Mouse (Mus musculus): Measurements from ENCODE around the gene Ugt1a10. TPM values are rescaled to one million over a fixed set of nuclear protein-coding genes. Genes with fewer than 3 reads are reported as not detected.
"Not testable (repeated sequence)": the region's sequence is repeated elsewhere in the genome, so short reads cannot be mapped to it uniquely, and the experiment has no call there.

Ugt1a10 gene
- total RNA-seq (2021) = not detected
- long read RNA-seq, experiment 1 = 0 reads
- long read RNA-seq, experiment 2 = 0 reads

DNA sequence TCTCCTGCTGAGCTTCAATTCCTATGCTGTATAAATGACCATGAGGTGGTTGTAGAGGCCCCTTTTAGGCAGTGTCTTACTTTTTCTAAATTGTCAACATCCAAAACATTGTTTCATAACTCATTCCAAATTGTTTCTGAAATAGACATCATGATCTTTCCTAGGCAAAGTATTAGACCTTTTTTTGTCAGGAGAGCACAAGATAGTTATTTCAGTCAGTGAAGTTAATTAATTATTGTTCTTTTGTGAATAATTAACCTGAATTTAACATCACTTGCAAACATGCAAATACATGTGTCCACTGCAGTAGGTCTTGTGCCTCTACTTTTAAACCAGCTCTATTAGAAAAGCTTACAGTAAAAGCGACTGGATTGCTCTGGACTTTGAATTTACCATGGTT, at the start of gene Ugt1a10:
TSS of gene Ugt1a10 (plus strand) at position 301 of the 400 bp plus-strand sequence.
- no peak for DNase-seq (ENCODE audit: low spot score in 2 of 2)

DNA sequence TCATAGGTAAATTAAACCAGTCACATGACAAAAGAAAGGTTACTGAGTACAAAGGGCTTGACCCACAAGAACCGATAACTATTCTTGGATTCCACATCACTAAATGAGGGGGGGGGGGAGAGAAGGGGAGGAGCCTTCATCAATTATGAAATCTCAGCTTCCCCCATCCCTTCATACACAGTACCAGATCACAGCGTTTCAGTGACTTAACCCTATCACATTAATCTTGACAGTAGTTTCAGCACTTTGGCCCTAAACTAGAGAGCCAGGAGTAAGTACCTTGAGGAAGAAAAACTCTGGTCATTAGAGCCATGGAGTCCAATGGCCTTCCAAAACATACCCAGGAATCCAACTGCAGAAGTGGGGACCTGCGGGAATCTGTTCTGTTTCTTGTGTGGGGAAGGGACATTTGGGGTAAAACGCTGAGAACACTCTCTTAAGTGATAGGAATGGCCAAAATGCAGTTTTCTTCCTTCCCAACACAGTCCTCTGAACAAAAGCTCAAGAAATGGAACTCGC, 47.4 kb upstream of the Ugt1a10 start:
- DNase-seq (ENCODE audit: low spot score in 2 of 2) = peak in 1 of 2 experiments; percentile 7

DNA sequence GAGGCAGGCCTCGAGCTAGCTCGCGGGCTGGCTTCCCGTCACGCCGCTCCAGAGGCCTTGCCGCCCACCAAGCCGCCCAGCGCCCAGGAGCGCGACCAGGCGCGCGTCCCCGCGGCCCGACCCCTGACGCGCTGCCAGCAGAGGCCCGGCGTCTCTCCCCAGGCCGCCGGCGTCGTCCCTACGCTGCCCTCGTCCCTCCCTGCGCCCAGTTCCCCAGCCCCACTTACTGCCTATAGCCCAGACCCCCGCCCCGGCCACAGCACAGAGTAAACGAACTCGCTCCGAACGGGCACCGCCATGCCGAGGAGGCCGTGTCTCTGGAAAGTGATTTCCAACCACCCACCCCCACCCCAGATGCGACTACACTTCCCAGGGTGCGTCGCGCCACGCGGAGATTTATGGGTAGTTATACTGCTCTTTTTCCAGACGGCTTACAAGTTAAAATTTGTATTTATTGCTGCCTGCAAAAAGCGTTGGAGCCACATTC, 46.9 kb upstream of the Ugt1a10 start, which contains the start of gene Usp40:
TSS of gene Usp40 (minus strand) at position 341 of the 487 bp plus-strand sequence.
- peak; percentile 76 to 83 for DNase-seq (ENCODE audit: low spot score in 2 of 2)

DNA sequence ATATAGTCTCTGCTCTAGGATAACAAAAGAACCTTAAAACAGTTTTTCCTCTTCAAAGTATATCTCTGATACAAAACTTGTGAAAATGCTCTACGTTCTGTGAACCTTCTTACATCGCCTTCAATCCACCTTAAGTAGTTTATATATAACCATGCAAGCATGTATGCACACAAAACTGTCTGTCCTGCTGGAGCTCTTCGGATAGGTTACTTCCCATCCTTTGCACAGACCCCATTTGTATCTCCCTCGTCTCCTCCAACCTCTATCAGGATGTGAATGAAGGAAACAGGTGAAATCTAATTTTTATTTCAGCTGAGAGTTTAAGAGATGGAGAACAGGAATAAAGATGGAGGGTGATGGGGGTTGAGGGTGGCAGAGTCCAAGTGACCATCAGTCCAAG, 46.5 kb upstream of the Ugt1a10 start:
- DNase-seq (ENCODE audit: low spot score in 2 of 2) = no peak

DNA sequence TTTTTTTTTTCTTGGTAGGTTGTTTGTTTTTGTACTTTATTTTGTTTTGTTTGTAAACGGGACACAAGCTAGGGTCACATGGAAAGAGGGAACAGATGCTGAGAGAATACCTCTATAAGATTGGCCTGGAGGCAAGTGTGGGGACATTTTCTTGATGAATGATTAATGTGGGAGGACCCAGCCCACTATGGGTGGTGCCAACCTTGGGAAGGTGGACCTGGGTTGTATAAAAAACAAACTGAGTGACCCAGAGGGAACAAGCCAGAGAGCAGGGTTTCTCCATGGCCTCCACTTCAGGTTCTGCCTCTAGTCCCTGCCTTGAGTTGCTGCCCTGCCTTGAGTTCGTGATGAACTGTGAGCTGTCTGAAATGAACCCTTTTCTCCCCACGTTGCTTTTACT, 45.7 kb upstream of the Ugt1a10 start:
- no peak for DNase-seq (ENCODE audit: low spot score in 2 of 2)

DNA sequence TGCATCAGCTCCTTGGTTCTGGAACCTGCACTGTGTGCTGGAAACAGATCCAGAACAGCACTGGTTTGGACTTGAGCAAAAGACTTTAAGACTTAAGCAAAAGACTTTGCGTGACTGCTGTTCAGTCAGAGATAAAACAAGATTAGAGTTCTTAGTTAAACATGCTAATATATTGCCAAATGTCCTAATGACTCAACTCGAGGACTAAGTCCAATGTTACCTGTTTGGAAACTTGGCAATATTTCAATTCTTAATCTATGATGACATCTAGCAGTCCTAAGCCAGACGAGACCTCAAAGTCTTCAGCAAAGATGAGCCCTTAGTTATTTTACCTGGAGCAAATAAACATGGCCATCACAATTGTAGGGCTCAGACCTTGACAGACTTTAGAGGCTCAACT, 41.5 kb upstream of the Ugt1a10 start:
- DNase-seq (ENCODE audit: low spot score in 2 of 2) = no peak

DNA sequence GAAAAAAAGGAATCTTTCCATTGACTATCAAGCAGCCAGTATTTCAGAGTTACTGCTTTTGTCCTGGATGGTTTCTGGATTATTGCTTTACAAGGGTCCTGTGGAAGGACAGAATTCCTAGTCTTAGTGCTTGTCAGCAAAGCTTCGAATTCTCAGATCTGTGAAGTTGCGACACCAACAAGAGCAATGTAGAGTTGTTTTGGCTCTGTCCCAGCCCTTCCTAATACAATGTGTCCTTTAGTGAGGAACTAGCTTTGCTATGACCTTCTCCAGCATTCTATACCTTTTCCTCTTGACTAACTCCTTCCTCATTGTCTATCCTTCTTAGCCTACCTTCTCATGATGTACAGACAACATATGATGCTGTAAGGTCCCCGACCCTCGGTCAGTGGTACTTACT, 41.0 kb upstream of the Ugt1a10 start:
- no peak for DNase-seq (ENCODE audit: low spot score in 2 of 2)

DNA sequence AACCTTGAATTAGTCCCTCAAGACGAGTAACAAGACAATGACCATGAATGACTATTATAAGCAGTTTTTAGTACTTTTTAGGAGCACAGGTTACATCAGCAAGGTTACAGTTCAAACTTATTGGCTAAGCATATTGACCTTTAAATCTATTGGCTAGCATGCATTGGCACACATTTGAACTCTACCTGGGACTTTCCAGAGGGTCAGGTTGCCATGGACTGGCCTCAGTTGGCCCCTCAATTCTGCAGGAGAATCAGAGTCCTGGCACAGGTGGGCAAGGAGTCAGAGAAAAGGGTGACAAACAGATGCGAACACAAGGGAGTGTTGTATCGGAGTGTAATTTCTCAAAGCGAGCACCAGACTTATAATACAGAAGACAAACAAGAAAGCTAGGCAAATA, 40.5 kb upstream of the Ugt1a10 start:
- DNase-seq (ENCODE audit: low spot score in 2 of 2) = no peak

DNA sequence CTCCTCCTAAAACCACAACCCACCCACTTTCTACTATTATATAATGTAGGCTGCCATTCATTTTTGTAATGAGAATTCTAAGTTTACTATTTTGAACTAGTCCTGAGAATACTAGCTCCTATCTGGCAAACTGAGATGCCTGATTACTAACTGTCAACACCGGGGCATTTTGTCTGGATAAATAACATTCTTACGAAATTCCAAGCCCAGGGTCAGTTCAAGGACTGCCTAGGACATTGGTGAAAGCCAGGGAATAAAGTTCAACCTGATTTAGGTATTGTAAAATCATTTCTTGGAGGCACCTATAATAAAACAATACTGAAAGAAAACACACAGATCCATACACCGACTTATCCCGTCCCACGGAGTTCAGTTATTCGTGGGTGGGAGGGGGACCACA, 39.8 kb upstream of the Ugt1a10 start:
- no peak for DNase-seq (ENCODE audit: low spot score in 2 of 2)

DNA sequence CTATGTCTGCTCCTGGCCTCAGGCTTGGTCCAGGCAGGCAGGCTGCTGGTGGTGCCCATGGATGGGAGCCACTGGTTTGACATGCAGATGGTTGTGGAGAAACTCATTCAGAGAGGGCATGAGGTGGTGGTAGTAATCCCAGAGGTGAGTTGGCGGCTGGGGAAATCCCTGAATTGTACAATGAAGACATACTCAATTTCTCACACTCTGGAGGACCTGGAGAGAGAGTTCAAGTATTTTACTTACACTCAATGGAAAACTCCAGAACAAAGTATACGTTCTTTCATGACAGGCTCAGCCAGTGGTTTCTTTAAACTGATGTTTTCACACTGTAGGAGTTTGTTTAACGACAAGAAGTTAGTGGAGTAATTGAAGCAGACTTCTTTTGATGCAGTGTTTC, 29.9 kb upstream of the Ugt1a10 start:
- not testable (repeated sequence) for DNase-seq (ENCODE audit: low spot score in 2 of 2)

DNA sequence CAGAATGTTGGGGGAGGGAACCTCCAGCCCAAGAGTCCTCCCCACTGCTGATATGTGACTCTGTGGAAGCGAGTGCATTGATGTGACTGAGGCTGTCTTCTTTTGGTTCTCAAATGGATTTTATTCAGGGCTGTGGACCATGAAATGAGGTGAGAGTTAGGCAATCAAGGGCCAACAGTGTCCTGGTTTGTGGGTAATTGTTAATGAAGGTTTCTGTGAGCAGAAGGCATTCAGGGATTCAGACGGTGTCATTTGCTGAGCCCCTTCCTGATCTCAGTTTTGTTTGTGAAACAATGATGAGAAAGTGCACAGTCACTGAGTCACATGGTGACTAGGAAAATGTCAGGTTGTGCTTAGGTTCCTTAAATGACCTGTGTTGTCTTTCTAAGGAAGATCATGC, 12.1 kb upstream of the Ugt1a10 start:
- not testable (repeated sequence) for DNase-seq (ENCODE audit: low spot score in 2 of 2)

DNA sequence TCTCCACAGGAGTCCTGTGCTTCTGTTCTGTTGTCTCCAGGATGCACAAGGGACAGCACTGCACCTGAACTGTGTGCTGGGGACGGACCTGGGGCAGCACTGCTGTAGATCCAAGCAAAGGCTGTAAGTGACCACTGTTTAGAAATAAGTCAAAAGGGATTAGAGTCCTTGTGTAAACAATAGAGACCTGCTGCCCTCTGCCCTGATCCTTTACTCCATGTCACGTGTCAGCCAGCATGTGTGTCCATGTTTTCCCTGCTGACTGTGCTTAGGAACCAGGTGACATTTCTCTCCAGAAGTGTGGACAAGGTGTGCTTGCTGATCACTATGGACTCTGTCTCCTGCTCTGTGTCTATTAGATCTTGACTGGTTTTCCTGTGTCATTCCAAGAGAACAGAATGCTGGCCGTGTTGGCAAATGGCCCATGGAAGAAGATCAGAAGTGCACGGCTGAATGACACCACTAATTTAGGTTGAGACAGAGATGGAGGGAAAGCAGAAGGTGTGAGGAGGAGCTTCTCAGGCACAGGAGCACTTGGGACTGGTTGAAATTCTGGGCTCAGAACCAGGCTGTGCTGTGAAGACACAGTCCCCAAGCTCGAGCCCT, 10.3 kb upstream of the Ugt1a10 start:
- DNase-seq (ENCODE audit: low spot score in 2 of 2) = not testable (repeated sequence)

DNA sequence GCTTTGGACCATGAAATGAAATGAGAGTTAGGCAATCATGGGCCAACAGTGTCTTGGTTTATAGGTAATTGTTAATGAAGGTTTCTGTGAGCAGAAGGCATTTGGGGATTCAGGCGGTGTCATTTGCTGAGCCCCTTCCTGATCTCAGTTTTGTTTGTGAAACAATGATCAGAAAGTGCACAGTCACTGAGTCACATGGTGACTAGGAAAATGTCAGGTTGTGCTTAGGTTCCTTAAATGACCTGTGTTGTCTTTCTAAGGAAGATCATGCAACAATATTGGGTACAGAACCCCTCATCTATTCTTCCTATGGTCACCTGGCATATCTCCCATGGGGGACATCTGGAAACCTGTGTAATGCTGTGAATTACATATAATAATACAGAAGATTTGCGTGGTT, 7.8 kb upstream of the Ugt1a10 start:
- DNase-seq (ENCODE audit: low spot score in 2 of 2) = not testable (repeated sequence)

DNA sequence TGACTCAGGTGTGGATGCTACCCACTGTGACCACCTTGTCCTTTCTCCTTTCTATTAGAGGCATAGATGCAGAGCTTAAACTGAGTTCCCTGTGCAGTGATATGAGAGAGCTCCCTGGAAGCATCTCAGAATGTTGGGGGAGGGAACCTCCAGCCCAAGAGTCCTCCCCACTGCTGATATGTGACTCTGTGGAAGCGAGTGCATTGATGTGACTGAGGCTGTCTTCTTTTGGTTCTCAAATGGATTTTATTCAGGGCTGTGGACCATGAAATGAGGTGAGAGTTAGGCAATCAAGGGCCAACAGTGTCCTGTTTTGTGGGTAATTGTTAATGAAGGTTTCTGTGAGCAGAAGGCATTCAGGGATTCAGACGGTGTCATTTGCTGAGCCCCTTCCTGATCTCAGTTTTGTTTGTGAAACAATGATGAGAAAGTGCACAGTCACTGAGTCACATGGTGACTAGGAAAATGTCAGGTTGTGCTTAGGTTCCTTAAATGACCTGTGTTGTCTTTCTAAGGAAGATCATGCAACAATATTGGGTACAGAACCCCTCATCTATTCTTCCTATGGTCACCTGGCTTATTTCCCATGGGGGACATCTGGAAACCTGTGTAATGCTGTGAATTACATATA, 11.4 kb downstream of the Ugt1a10 start:
- DNase-seq (ENCODE audit: low spot score in 2 of 2) = not testable (repeated sequence)

DNA sequence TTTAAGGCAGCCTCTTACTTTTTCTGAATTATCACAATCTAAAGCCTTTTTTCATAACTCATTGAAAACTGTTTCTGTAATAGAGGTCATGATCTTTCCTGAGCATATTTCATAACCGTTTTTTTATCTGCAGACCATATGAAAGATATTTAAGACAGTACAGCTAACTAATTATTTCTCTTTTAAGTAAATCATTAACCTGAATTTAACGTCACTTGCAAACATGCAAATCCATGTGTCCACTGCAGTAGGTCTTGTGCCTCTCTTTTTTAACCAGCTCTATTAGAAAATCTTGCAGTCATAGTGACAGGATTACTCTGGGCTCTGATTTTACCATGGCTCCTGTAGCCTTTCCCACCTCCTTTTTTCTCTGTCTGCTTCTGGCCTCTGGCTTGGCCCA, 15.3 kb downstream of the Ugt1a10 start, which contains the start of gene Ugt1a9:
TSS of gene Ugt1a9 (plus strand) at position 306 of the 400 bp plus-strand sequence.
- no peak for DNase-seq (ENCODE audit: low spot score in 2 of 2)

DNA sequence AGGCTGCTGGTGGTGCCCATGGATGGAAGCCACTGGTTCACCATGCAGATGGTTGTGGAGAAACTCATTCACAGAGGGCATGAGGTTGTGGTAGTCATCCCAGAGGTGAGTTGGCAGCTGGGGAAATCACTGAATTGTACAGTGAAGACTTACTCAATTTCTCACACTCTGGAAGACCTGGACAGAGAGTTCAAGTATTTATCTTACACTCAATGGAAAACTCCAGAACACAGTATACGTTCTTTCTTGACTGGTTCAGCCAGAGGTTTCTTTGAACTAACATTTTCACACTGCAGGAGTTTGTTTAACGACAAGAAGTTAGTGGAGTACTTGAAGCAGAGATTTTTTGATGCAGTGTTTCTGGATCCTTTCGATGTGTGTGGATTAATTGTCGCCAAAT, 15.7 kb downstream of the Ugt1a10 start:
- DNase-seq (ENCODE audit: low spot score in 2 of 2) = no peak

DNA sequence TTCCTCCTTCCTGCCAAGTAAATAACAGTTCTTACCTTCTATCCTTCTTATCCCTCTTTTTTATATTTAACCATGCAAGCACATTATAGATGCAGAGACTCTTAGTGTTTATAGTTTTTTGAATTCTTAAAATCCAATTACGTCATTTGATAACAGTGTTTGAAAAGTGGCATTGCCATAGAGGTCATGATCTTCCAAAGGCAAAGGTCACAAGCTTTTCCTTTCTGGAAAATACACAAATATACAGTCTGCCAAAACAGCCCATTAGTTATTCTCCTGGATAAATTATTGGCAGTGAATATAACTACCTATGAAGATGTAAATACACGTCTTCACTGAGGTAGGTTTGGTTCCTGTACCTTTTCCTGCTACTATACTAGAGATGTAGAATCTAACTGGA, 19.3 kb downstream of the Ugt1a10 start:
- no peak for DNase-seq (ENCODE audit: low spot score in 2 of 2)

DNA sequence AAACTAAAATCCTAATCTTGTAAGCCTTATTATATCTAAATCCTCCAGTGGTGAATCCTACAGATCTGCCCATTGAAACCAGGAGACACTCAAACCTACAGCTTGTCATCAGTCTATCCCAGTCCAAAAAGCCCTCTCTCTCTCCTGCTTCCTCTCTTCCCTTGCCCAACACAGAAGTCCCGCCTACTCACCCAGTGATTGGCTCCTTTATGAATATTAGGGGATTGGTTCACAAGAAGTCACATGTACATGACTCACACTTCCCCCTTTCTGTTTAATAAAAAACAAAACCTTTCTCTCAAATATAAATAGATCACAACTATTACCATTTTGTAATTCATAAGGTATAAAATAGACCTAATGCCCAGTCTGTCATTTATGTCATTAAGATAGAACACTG, 21.9 kb downstream of the Ugt1a10 start:
- DNase-seq (ENCODE audit: low spot score in 2 of 2) = no peak

DNA sequence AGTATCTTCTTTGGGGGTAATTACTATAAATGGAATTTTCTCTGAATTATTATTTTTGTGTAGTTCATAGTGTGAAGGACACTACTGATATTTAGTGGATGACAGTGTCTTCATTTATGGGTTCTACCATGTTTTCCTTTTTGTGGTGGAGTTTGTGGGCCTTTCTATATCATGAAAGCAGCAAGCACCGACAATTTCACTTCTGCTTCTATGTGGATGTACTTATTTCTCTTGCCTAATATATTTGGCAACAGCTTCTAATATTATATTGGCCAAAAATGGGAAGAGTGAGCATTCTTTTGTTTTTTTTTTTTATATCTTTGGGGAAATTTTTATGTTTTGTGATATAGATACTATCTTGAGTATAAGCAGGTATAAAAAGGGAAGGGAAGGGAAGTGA, 26.5 kb downstream of the Ugt1a10 start:
- DNase-seq (ENCODE audit: low spot score in 2 of 2) = no peak

DNA sequence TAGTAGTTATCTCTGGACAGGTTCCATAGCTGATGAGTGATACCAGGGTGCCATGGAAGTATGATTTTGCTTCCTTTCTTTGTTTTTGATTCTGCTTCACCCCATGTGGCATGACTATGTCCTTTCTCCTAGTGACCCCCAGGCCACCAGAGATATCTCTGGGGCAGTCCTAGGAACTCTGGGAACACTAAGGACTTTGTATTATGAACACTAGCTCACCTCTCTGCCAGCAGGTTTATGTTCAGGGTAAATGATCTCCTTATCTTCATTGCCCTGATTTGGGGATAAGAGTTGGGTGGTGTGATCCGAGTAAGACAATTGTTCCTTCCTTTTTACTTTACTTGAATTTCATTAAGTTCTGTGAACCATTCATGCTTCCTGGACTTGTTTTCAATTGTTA, 30.9 kb downstream of the Ugt1a10 start:
- no peak for DNase-seq (ENCODE audit: low spot score in 2 of 2)

DNA sequence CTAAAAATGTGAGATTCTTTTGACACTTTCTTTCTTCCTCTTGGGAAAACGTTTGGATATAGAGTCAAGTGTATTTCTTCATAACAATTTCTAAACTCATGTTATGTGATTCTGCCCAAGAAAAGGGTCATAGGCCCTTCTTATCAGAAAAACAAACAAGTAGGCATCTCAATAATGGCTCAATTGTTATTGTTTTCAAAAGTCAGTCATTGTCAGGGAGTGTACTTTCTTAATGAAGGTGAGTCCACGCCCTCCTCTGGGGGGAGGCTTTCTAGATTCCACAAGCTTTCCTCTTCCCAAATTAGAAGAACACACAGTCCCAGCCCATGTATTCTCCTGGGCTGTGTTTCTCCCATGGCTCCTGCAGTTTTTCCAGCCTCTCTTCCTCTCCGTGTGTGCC, 32.3 kb downstream of the Ugt1a10 start, which contains the start of gene Ugt1a8:
TSS of gene Ugt1a8 (plus strand) at position 301 of the 400 bp plus-strand sequence.
- DNase-seq (ENCODE audit: low spot score in 2 of 2) = no peak

DNA sequence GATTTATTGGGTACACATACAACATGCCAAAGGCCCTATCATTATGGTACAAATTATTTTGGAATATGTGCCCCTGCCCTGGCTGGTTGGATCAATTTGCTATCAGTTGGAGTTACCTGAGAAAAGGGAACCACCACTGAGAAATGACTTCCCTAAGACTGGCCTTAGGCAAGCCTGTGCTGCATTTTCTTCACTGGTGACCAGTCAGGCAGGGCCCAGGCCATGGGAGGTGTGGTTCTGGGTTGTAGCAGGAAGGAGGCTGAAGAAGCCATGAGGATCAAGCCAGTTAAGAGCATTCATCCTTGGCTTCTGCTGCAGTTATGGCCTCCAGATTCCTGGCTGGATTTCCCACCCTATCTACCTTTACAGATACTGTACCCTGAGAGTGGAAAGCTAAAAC, 37.2 kb downstream of the Ugt1a10 start:
- DNase-seq (ENCODE audit: low spot score in 2 of 2) = no peak

Data from left cerebral cortex, adult 18-20 months (tissue).